Mouse (Mus musculus) liver, adult 2 months (tissue): ENCODE results near the gene Tprkb. TPM values are rescaled to one million over a fixed set of nuclear protein-coding genes. Genes with fewer than 3 reads are reported as not detected.
"Not testable (repeated sequence)": the region's sequence is repeated elsewhere in the genome, so short reads cannot be mapped to it uniquely, and the experiment has no call there.

ENCODE experiments used
- DNase-seq: peaks from one replicate; pipeline ENCODE4 v3.0.0-alpha.2; 2011; ENCODE audit warnings: low read depth, low spot score; ENCODE audit errors: extremely low read depth
- H3K27ac ChIP-seq: fragments of 200-500 bp; replicated peaks from 2 replicates; pipeline ENCODE4 v1.5.1; 2012; ENCODE audit warnings: low read depth, mild to moderate bottlenecking, control low read depth, inconsistent platforms, low read length; ENCODE audit not compliant: insufficient read depth
- H3K27me3 ChIP-seq: fragments of 200-500 bp; 2 replicates; pipeline ENCODE4 v1.6.1; 2012; ENCODE audit warnings: mild to moderate bottlenecking, moderate library complexity, low read length, inconsistent platforms; ENCODE audit not compliant: control insufficient read depth, insufficient read depth
- H3K36me3 ChIP-seq: fragments of 200-500 bp; 2 replicates; pipeline ENCODE4 v1.6.1; 2012; ENCODE audit warnings: low read length, inconsistent platforms; ENCODE audit not compliant: control insufficient read depth, insufficient read depth
- H3K4me1 ChIP-seq: fragments of 200-500 bp; 2 replicates; pipeline ENCODE4 v1.6.1; 2011; ENCODE audit warnings: low read length; ENCODE audit not compliant: control insufficient read depth, insufficient read depth
- H3K4me3 ChIP-seq: fragments of 200-500 bp; 2 replicates; pipeline ENCODE4 v1.5.1; 2011; ENCODE audit warnings: low read depth, mild to moderate bottlenecking, control low read depth, low read length, moderate library complexity; ENCODE audit not compliant: insufficient read depth
- H3K79me2 ChIP-seq: fragments of 200-500 bp; 2 replicates; pipeline ENCODE4 v1.6.1; 2012; ENCODE audit warnings: inconsistent platforms, mild to moderate bottlenecking, low read length, moderate library complexity; ENCODE audit not compliant: control insufficient read depth, insufficient read depth
- H3K9ac ChIP-seq: fragments of 200-500 bp; 2 replicates; pipeline ENCODE4 v1.6.1; 2012; ENCODE audit warnings: low read depth, mild to moderate bottlenecking, control low read depth, inconsistent platforms, low read length
- CTCF ChIP-seq: fragments of 200-500 bp; IDR thresholded peaks from 2 replicates; pipeline ENCODE4 v1.5.1; 2011; ENCODE audit warnings: low read depth, low read length, control low read depth
- POLR2A ChIP-seq: fragments of 200-500 bp; IDR thresholded peaks from 2 replicates; pipeline ENCODE4 v1.6.1; 2011; ENCODE audit warnings: low read length, control low read depth; ENCODE audit not compliant: insufficient read depth; ENCODE audit errors: extremely low read depth
- WGBS: fragments of 180-500 bp; shearing (Covaris S2); methylation state at CpG from one replicate; pipeline ENCODE4 v1.1.7; 2018; 5-methylcytosine and 5-hydroxymethylcytosine counted together
- polyA plus RNA-seq: library from polyadenylated mRNA; depleted of rRNA; stranded (reverse); fragments of >200 nt; gene quantifications from 2 replicates; pipeline ENCODE4 v1.2.3, GENCODE M21; 2012
- total RNA-seq: library from RNA; depleted of rRNA; stranded (reverse); fragments of >200 nt; gene quantifications from 2 replicates; pipeline ENCODE4 v1.2.3, GENCODE M21; 2014

Gene Tprkb
- total and polyA plus RNA-seq, 2 experiments, result 100 to 170 TPM

- under 1% methylated on average over 61 of the region's 61 CpGs for WGBS
Observed at GRCm38 (mm10) chr6:85915539-85916513, 4.2 kb downstream of the Tprkb start, which contains the start of gene Nat8f1. Gene Nat8f1, minus strand, starts transcription at chr6:85915687.

GRCm38 (mm10) chr6:85916596-85916995 is 4.9 kb downstream of the Tprkb start:
- Histone ChIP-seq H3K79me2 (peaks cover 13% of the 10 kb centered on the region; the same call in 1 of the 2 replicates), H3K9ac (peak overlapping the region; percentile 94), H3K27me3 (no peaks in the 10 kb centered on the region), H3K36me3 (peaks cover 20% of the 10 kb centered on the region), H3K27ac (peak overlapping the region; percentile 99), H3K4me3 (peak overlapping the region; percentile 61), H3K4me1 (peaks cover 15% of the 10 kb centered on the region)
- 31% methylated on average over 6 of the region's 6 CpGs for WGBS
- TF ChIP-seq POLR2A (0 out of 2 replicates have a peak, but pooled peaks have one; percentile 25), CTCF (no peak)
- DNase-seq, result peak; percentile 92

More at GRCm38 (mm10) chr6:85915539-85916513, 4.2 kb downstream of the Tprkb start, which contains the start of gene Nat8f1:
- TF ChIP-seq CTCF (peak; percentile 46), POLR2A (peak; percentile 57; the same call in 1 of the 2 replicates)
- peaks cover 18% of the 10 kb centered on the region for H3K36me3 ChIP-seq
- H3K4me1 ChIP-seq, result peaks cover 22% of the 10 kb centered on the region
- peak within 1 kb of the TSS; percentile 61 for H3K4me3 ChIP-seq
- peak; percentile 90 for DNase-seq
- peak within 1 kb of the TSS; percentile 99 for H3K27ac ChIP-seq
- H3K79me2 ChIP-seq, result peaks cover 10% of the 10 kb centered on the region; the same call in 1 of the 2 replicates
- peak within 1 kb of the TSS; percentile 94 for H3K9ac ChIP-seq
- H3K27me3 ChIP-seq, result not testable (repeated sequence)

- Histone ChIP-seq H3K79me2 (peaks cover 16% of the 10 kb centered on the region; the same call in 1 of the 2 replicates), H3K27ac (peak overlapping the region; percentile 71; the same call in 1 of the 2 replicates), H3K9ac (peak overlapping the region; percentile 56), H3K4me1 (peaks cover 13% of the 10 kb centered on the region), H3K36me3 (peaks cover 33% of the 10 kb centered on the region)
- DNase-seq, result peak; percentile 91
- H3K27me3 ChIP-seq, H3K4me3 ChIP-seq: not testable (repeated sequence)
- WGBS, result 23% methylated on average over 3 of the region's 3 CpGs
Observed at GRCm38 (mm10) chr6:85918341-85918740, 6.7 kb downstream of the Tprkb start.

GRCm38 (mm10) chr6:85919401-85919800 is 7.7 kb downstream of the Tprkb start:
- peak overlapping the region; percentile 97 for H3K27ac ChIP-seq
- no peak for TF ChIP-seq POLR2A
- no peak for TF ChIP-seq CTCF
- 24% methylated on average over 4 of the region's 4 CpGs for WGBS
- H3K4me1 ChIP-seq, result peaks cover 13% of the 10 kb centered on the region
- H3K4me3 ChIP-seq, result no peak overlapping the region; the same call in 1 of the 2 replicates
- peaks cover 16% of the 10 kb centered on the region; the same call in 1 of the 2 replicates for H3K79me2 ChIP-seq
- peak; percentile 86 for DNase-seq
- H3K9ac ChIP-seq, result peak overlapping the region; percentile 24; the same call in 1 of the 2 replicates
- no peaks in the 10 kb centered on the region for H3K27me3 ChIP-seq
- H3K36me3 ChIP-seq, result peaks cover 38% of the 10 kb centered on the region

GRCm38 (mm10) chr6:85923643-85924042 is 12.0 kb downstream of the Tprkb start:
- H3K79me2 ChIP-seq, result peaks cover 11% of the 10 kb centered on the region; the same call in 1 of the 2 replicates

More at GRCm38 (mm10) chr6:85923643-85924042, 12.0 kb downstream of the Tprkb start:
- 92% methylated on average over 1 of the region's 1 CpGs for WGBS
- Histone ChIP-seq H3K4me3 (no peak overlapping the region), H3K36me3 (peaks cover 72% of the 10 kb centered on the region), H3K27me3 (no peaks in the 10 kb centered on the region), H3K27ac (no peak overlapping the region), H3K9ac (no peak overlapping the region), H3K4me1 (peaks cover 38% of the 10 kb centered on the region)
- no peak for DNase-seq
- TF ChIP-seq CTCF, result no peak
- TF ChIP-seq POLR2A, result no peak
